Mouse (Mus musculus): ENCODE results near the gene Phf13.
A peak's percentile ranks its signal among the peaks of the same experiment; 100 is the strongest.
"Not testable (repeated sequence)": the region's sequence is repeated elsewhere in the genome, so short reads cannot be mapped to it uniquely, and the experiment has no call there.

Gene Phf13

GRCm38 (mm10) chr4:151996173-151996950, at the start of gene Phf13:
Phf13 (minus strand) TSS chr4:151996258.
- peak; percentile 98 to 99 for DNase-seq

- DNase-seq: no peak
These were observed 48.6 kb upstream of the Phf13 start for GRCm38 (mm10) chr4:152044609-152045008.

DNA sequence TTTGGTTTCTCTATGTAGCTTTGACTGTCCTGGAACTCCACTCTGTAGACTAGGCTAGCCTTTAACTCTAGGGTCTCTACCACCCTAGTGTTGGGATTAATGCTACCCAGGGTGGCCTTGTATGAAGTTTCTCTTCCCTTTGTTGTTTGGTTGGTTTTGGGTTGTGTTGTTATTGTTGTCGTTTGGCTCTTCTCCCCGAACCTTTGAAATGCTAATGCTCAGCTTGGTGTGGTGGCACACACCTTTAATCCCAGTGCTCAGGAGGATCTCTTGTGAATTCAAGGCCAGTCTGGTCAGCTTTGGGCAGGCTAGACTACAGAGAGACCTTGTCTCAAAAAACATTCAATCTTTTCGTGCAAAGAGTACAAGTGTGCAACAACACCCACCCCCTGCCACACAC, 47.1 kb upstream of the Phf13 start:
- no peak for DNase-seq

- no peak for DNase-seq
These were observed 46.0 kb upstream of the Phf13 start for GRCm38 (mm10) chr4:152041924-152042641.

- no peak for DNase-seq
These were observed 43.8 kb upstream of the Phf13 start for GRCm38 (mm10) chr4:152039831-152040310.

DNA sequence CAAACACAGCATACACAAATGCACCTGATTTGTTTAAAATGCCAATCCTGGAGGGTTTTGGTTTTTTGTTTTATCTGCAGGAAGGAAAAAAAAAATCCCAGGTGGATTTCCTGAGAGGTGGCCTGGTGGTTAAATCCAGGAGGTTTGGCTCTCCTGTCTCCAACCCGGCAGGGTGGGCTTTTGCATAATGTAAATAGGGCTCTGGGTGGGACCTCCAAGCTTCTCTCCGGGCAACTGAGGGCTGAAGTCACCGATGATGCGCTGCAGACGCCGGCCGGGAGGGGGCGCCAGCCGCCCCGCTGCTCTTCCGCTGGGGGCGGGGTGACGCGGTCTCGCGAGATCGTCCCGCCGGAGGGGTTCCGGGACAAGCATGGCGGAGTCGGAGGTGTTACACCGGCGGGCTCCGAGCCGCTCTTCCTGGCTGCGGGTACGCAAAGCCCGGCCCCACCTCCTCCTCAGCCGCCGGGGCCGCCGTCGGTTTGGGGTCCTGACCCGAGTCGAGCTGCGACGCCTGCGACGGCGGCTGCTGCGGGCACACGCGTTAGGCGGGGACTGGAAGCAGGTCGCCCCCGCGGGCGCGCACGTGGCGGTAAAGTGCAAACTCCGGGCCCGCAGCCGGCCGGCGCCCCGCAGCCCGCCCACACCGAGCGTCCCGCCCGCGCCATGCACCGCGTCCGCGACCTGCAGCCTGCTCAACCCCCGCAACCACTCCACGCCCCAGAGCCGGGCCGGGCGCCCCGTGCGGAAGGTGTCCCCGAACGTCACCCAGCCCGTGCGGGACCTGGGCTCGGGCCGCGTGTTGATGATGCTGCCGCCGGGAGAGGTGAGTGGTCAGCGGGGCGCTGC, 43.1 kb upstream of the Phf13 start, which contains the start of gene Nol9:
Nol9 (plus strand) TSS at position 337 of the 846 bp plus-strand sequence.
- DNase-seq: peak; percentile 94 to 96

DNA sequence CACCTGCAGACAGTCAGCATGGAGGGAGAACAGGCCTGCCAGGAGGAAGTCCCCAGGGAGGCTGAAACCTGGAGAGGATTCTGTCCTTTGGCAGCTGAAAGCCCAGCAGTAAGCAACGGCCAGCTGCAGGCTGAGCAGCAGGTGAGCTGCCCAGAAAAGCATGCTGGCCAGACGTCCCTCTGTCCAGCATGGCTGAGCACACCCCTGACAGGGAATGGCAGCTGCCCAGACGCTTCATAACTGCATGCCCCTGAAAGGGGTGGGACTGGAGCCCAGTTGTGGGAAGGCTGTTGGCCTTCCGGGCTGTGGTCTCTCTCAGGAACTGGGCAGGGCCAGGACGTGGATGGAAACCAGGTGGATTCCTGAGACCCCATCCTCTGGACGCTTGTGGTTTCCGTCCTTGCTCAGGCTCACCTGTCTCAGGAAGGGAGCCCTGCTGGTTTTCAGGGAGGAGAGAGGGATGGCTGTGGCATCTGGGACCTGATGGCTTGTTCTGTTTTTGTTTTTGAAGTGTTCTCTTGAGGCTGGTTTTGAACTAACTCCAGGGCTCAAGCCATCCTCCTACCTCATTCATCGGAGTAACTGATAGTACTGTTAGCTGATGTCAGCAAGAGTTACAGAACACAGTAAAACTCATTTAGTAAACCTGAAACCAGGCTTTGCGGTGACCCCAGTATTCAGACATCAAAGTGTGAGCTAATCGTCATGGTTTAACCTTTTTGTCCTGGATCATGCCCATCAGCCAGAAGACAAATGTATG, 42.3 kb upstream of the Phf13 start, which contains the start of gene Tas1r1:
Tas1r1 (minus strand) TSS at position 344 of the 760 bp plus-strand sequence.
- no peak for DNase-seq

DNA sequence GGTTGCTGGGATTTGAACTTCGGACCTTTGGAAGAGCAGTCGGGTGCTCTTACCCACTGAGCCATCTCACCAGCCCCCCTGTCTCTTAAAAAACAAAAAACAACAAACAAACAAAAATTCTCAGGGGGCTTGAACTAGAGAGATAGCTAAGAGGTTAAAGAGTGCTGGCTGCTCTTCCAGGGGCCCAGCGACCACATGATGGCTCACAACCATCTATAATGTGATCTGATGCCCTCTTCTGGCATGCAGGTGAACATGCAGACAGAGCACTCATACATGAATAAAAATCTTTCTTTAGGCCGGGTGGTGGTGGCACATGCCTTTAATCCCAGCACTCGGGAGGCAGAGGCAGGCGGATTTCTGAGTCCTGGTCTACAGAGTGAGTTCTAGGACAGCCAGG, 40.4 kb upstream of the Phf13 start:
- not testable (repeated sequence) for DNase-seq

DNA sequence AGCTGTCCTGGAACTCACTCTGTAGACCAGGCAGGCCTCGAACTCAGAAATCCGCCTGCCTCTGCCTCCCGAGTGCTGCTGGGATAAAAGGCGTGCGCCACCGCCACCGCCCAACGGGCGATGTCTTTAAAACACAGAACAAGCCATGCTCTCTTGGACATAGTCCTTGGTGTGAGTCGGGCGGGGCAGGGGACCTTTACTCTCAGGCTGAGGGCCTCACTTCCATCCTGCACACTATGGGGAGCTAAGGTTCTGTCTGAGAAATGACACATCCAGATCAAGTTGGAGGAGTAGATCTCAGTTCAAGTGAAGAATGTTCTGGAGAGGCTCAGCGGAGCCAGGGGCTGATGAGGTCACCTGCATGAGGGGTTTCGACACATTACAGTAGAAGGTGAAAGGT, 36.9 kb upstream of the Phf13 start:
- DNase-seq: no peak

- no peak for DNase-seq
These were observed 33.9 kb upstream of the Phf13 start for GRCm38 (mm10) chr4:152029997-152030396.

DNA sequence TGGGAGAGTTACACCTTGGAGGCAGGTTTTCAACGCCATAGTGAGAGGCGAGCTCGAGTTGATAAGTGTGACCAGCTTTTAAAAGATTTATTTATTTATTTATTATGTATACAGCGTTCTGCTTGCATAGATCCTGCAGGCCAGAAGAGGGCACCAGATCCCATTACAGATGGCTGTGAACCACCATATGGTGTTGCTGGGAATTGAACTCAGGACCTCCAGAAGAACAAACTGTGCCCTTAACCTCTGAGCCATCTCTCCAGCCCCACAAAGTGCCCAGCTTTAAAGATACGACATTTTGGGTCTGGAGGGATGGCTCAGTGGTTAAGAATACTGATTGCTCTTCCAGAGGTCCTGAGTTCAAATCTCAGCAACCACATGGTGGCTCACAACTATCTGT, 33.0 kb upstream of the Phf13 start:
- DNase-seq: peak in 1 of 2 experiments; percentile 26

DNA sequence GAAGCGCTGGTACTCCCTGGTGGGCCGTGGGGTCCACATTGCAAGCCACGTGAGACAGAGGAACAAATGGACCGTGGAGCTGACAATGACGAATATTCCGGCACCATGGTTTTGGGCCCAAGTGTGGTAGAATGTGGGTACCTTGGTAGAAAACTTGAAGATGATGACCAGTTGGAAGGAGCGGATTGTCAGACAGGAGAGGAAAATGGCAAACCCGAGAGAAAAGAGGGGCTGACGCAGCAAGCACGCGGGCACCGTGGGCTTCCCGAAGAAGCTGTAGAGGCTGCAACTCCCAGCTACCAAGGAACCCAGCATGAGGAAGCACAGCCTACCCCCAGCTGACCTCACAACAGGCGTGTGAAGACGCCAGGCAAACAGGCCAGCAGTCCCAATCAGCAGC, 32.4 kb upstream of the Phf13 start:
- DNase-seq: no peak

- DNase-seq: peak; percentile 92 to 95
These were observed 31.5 kb upstream of the Phf13 start, which contains the start of gene Zbtb48 for GRCm38 (mm10) chr4:152027524-152027923. Zbtb48 (minus strand) TSS chr4:152027671.

DNA sequence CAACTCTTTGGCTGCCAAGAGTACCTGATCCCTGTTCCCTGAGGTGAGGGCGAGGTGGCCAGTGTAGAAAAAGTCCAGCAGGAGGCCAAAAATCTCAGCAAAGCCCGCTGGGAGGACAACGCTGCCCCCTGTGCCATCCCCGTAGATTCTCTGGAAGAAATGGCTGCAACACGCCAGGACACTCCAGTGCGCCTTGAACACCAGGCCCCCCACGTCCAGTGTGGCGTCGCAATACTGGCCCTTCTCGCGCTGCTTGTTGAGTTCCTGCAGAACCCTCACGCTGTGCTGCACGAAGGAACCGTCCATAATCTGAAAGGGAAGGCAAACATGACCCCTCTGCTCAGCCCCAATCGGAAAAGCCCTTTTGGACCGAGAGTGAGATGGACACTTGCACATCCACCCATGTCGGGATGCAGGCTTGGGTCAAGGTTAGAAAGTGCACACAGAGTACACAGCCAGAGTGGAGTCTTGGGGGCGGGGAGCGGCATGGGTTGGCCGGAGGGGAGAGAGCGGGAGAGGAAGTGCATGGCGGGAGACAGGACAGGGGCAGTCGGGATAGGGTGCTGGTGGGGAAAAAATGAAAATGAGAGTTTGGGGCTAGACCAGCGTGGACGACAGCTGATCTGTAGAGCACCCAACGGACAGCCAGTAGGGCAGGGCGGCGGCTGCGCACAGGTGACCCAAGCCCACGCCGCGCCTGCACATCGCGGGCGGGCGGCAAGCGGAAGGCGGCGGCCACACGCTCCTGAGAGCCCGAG, 30.9 kb upstream of the Phf13 start:
- no peak for DNase-seq

DNA sequence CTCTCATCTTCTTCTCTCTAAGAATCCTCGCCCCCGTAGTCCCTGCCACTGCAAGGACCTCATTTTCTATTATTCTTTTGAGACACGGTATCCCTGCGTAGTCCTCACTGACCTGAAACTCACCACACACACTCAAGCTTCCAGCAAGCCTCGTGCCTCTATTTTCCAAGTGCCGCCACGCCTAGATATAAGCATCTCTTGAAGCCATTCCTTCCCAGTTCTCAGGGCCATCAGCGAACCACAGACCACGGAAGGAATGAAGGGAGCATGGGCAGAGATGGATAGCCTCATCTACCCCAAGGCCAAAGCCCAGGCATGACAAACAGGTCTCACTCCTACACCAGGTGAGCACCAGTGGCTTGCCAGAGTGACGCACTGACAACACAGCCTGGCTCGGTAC, 28.5 kb upstream of the Phf13 start:
- DNase-seq: no peak

DNA sequence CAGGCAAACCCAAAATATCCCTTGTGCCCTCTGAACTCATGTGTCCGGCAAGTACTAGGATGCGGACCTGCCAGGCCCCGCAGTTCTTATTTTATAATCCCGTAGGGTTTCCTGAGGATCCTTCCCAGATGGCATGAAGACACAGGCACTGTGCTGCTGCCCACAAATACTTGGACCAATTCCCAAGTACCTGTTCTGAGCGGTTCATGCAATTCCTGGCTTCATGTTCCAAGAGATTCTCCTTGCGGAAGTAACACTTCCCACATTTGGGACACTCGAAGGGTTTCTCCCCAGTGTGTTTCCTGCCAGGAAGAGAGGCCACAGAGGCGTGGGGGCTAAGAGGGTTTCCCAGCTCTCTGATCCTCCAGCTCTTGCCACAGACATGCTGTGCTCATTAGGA, 26.4 kb upstream of the Phf13 start:
- no peak for DNase-seq

GRCm38 (mm10) chr4:152021568-152022097, 25.6 kb upstream of the Phf13 start:
- DNase-seq: no peak

DNA sequence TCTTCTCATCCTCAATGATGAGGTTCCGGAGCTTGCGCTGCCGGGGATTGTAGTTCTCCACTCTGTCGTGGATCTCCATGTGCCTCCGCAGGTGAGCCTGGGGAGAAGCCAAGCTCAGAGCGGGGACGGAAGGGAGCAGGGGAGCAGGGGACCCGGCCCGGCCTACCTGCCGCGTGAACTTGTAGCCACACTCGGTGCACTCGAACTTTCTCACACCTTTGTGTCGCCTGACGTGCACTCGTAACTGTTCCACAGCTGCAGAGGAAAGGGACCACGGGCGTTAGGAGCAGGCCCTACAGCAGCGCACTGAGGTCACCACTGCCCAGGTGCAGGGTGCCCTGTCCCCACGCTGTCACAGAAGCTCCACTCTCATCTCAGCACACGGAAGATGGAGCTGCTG, 24.0 kb upstream of the Phf13 start:
- no peak for DNase-seq

- DNase-seq: no peak
These were observed 23.0 kb upstream of the Phf13 start for GRCm38 (mm10) chr4:152019073-152019472.

DNA sequence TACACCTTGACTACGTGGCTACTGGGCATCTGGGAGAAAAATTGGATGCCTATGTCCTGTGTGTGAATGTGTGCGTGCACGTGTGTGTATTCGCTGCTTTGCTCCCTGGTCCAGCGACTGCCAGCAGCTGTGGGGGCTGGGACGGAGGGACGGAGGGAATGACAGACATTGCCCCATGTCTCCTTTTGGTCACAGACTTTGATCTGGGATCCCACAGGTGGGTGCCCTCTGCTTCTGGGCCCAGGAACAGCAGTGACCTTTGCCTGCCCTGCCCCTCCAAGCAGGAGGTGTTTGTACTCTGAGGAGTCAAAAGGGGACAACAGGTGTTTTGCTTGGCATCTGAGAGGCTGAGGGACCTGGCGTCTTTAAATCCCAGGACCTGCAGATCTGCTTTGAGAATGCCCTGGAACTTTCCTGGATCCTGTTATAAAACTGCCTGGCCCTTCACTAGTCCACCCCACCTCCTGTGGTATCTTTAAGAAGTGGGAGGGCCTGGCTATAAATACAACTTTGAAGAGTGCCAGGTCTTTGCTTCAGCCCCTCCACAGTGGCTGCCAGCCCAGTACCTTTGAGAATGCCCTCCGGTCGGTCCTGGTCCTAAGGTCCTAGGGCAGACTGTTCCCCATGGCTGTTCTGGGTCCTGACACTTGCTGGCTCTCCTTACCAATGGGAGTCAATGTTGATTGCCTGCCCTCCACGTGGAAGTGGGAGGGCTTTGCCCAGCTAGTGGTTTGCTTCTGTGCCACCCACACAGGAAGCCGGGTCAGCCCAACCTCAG, 17.2 kb upstream of the Phf13 start:
- no peak for DNase-seq

All from thymus, postnatal 36 days (tissue).